Comparison of ENCODE assay signal across 8 mouse cellular contexts in genomic region chr6:125087937-125088336, GRCm38 (mm10). TPM values are rescaled to one million over a fixed set of nuclear protein-coding genes. Genes with fewer than 3 reads are reported as not detected.
DNase-seq lines count a peak whose midpoint lies in the region; ATAC-seq and TF ChIP-seq lines count a peak whose summit lies in the region.
"Had no signal": no experiment of that assay in that cellular context is flagged by ENCODE, and none has a peak within 500 bp of the region (broad histone marks: within the 10 kb centered on the region; RNA-seq: fewer than 3 reads in every experiment).

No protein-coding gene starts in this region.

- H3K9me3 ChIP-seq in lung, embryonic 16.5 days (ENCODE audit: control insufficient read depth, low read length), result no peaks in the 10 kb centered on the region
- H3K9me3 ChIP-seq in hindbrain, embryonic 11.5 days (ENCODE audit: control insufficient read depth, low read length), result no peaks in the 10 kb centered on the region
- H3K9me3 ChIP-seq in liver, embryonic 13.5 days (replicated peaks), result no peaks in the 10 kb centered on the region
- H3K9me3 ChIP-seq in stomach, postnatal 0 days (ENCODE audit: control insufficient read depth, low read length), result no peaks in the 10 kb centered on the region

- 69% methylated on average over 3 of the region's 3 CpGs for WGBS in lung, embryonic 16.5 days
- 73% methylated on average over 3 of the region's 3 CpGs for WGBS in hindbrain, embryonic 11.5 days
- 54% methylated on average over 3 of the region's 3 CpGs for WGBS in liver, embryonic 13.5 days (ENCODE audit: insufficient replicate concordance)
- WGBS in stomach, postnatal 0 days, result 82% methylated on average over 3 of the region's 3 CpGs

- no peaks in the 10 kb centered on the region for H3K36me3 ChIP-seq in lung, embryonic 16.5 days (ENCODE audit: control insufficient read depth, insufficient read depth, low read length)
- H3K36me3 ChIP-seq in hindbrain, embryonic 11.5 days (ENCODE audit: control insufficient read depth, insufficient read depth, low read length), result no peaks in the 10 kb centered on the region
- no peaks in the 10 kb centered on the region for H3K36me3 ChIP-seq in liver, embryonic 13.5 days
- no peaks in the 10 kb centered on the region for H3K36me3 ChIP-seq in stomach, postnatal 0 days (ENCODE audit: control insufficient read depth, insufficient read depth, low read length)

- no peak overlapping the region for H3K9ac ChIP-seq in lung, embryonic 16.5 days (ENCODE audit: low read length)
- H3K9ac ChIP-seq in hindbrain, embryonic 11.5 days (ENCODE audit: low read depth, low read length), result no peak overlapping the region
- H3K9ac ChIP-seq in liver, embryonic 13.5 days, result no peak overlapping the region
- H3K9ac ChIP-seq in stomach, postnatal 0 days (ENCODE audit: low read length), result no peak overlapping the region

- H3K4me2 ChIP-seq in lung, embryonic 16.5 days (ENCODE audit: low read depth, low read length), result no peak overlapping the region
- no peak overlapping the region for H3K4me2 ChIP-seq in hindbrain, embryonic 11.5 days (replicated peaks; ENCODE audit: low read depth, low read length)
- H3K4me2 ChIP-seq in liver, embryonic 13.5 days, result no peak overlapping the region
- H3K4me2 ChIP-seq in stomach, postnatal 0 days (replicated peaks; ENCODE audit: low read depth), result no peak overlapping the region

- peaks cover 25% of the 10 kb centered on the region for H3K4me1 ChIP-seq in lung, embryonic 16.5 days (replicated peaks; ENCODE audit: control insufficient read depth, insufficient read depth, low read length)
- H3K4me1 ChIP-seq in hindbrain, embryonic 11.5 days (replicated peaks; ENCODE audit: control insufficient read depth, insufficient read depth, low read length), result peaks cover 16% of the 10 kb centered on the region
- peaks cover 38% of the 10 kb centered on the region for H3K4me1 ChIP-seq in liver, embryonic 13.5 days (replicated peaks)
- peaks cover 2% of the 10 kb centered on the region; the same call in 1 of the 2 replicates for H3K4me1 ChIP-seq in stomach, postnatal 0 days (replicated peaks; ENCODE audit: control insufficient read depth, insufficient read depth)

- no peak for ATAC-seq in lung, embryonic 16.5 days (ENCODE audit: low read depth)
- ATAC-seq in hindbrain, embryonic 11.5 days (ENCODE audit: low FRiP score), result no peak
- ATAC-seq in liver, embryonic 13.5 days (ENCODE audit: low read depth), result no peak
- ATAC-seq in stomach, postnatal 0 days (ENCODE audit: low FRiP score, low TSS enrichment), result no peak
- ATAC-seq in activated CD4-positive, CD25-positive, alpha-beta regulatory T cell, adult 4 months, result no peak

- no peak for DNase-seq in lung, postnatal 36 days
- DNase-seq in hindbrain, embryonic 11.5 days (ENCODE audit: low spot score), result no peak
- DNase-seq in liver, embryonic 13.5 days, result no peak
- DNase-seq in stomach, postnatal 0 days (ENCODE audit: low spot score), result no peak
- DNase-seq in ovary, postnatal 10 days (ENCODE audit: low spot score), result no peak
- DNase-seq: cerebellum, adult 11-12 months had no signal

- no peak overlapping the region for H3K4me3 ChIP-seq in lung, embryonic 16.5 days (ENCODE audit: low read length)
- no peak overlapping the region for H3K4me3 ChIP-seq in hindbrain, embryonic 11.5 days (ENCODE audit: low read depth, low read length)
- H3K4me3 ChIP-seq in liver, embryonic 13.5 days (replicated peaks), result no peak overlapping the region
- H3K4me3 ChIP-seq in stomach, postnatal 0 days (ENCODE audit: low read depth, low read length), result no peak overlapping the region

- H3K27me3 ChIP-seq in lung, embryonic 16.5 days (ENCODE audit: control insufficient read depth, insufficient read depth, low read depth, low read length), result no peaks in the 10 kb centered on the region
- H3K27me3 ChIP-seq in hindbrain, embryonic 11.5 days (ENCODE audit: control insufficient read depth, insufficient read depth, low read length), result no peaks in the 10 kb centered on the region
- H3K27me3 ChIP-seq in liver, embryonic 13.5 days, result no peaks in the 10 kb centered on the region
- H3K27me3 ChIP-seq in stomach, postnatal 0 days (ENCODE audit: control insufficient read depth, insufficient read depth, low read length), result no peaks in the 10 kb centered on the region

- TF ChIP-seq CTCF in stomach, postnatal 0 days (IDR thresholded peaks at IDR 0.05; ENCODE audit: low read depth), result no peak

- no peak for TF ChIP-seq EP300 in stomach, postnatal 0 days (optimal IDR thresholded peaks at IDR 0.05)

- H3K27ac ChIP-seq in lung, embryonic 16.5 days (ENCODE audit: low read length), result peak overlapping the region; percentile 97
- H3K27ac ChIP-seq in hindbrain, embryonic 11.5 days (ENCODE audit: low read depth, low read length), result peak overlapping the region; percentile 93
- peak overlapping the region; percentile 89 for H3K27ac ChIP-seq in liver, embryonic 13.5 days
- peak overlapping the region; percentile 92 for H3K27ac ChIP-seq in stomach, postnatal 0 days (replicated peaks)

RNA-seq across cellular contexts. Expression of gene Chd4, which starts 7.8 kb away (rescaled TPM):
- polyA plus RNA-seq in lung, embryonic 16.5 days (2015; fragmentation: Nextera tagmentation; extraction: Ambion mirVana), result 58.2 and 59.4 TPM in 2 replicates
- 105 and 130 TPM in 2 replicates for polyA plus RNA-seq in hindbrain, embryonic 11.5 days (2014; fragmentation: Nextera tagmentation; extraction: Ambion mirVana)
- polyA plus RNA-seq in liver, embryonic 13.5 days (2015; fragmentation: Nextera tagmentation; extraction: Ambion mirVana), result 29.2 and 30.0 TPM in 2 replicates
- 28.1 and 36.6 TPM in 2 replicates for polyA plus RNA-seq in stomach, postnatal 0 days (2015; fragmentation: Nextera tagmentation; extraction: Ambion mirVana)
- 10 to 100 TPM; 49.4 to 66.6 TPM for polyA plus RNA-seq in activated CD4-positive, CD25-positive, alpha-beta regulatory T cell, adult 4 months (2017; shearing (Covaris generic))

RNA-seq across cellular contexts. Expression of gene Lpar5, which starts 20.2 kb away (rescaled TPM):
- polyA plus RNA-seq in lung, embryonic 16.5 days (2015; fragmentation: Nextera tagmentation; extraction: Ambion mirVana), result 0.45 and 0.49 TPM in 2 replicates
- 0.21 TPM in 1 of 2 replicates, not detected in the other for polyA plus RNA-seq in hindbrain, embryonic 11.5 days (2014; fragmentation: Nextera tagmentation; extraction: Ambion mirVana)
- 1.6 and 2.1 TPM in 2 replicates for polyA plus RNA-seq in liver, embryonic 13.5 days (2015; fragmentation: Nextera tagmentation; extraction: Ambion mirVana)
- polyA plus RNA-seq in stomach, postnatal 0 days (2015; fragmentation: Nextera tagmentation; extraction: Ambion mirVana), result 6.4 and 7.0 TPM in 2 replicates
- 1 to 10 TPM; 8.6 to 9.5 TPM for polyA plus RNA-seq in activated CD4-positive, CD25-positive, alpha-beta regulatory T cell, adult 4 months (2017; shearing (Covaris generic))

RNA-seq across cellular contexts. Expression of gene Acrbp, which starts 38.4 kb away (rescaled TPM):
- polyA plus RNA-seq in lung, embryonic 16.5 days (2015; fragmentation: Nextera tagmentation; extraction: Ambion mirVana), result 12.9 and 16.4 TPM in 2 replicates
- 10.7 and 12.2 TPM in 2 replicates for polyA plus RNA-seq in hindbrain, embryonic 11.5 days (2014; fragmentation: Nextera tagmentation; extraction: Ambion mirVana)
- 1.6 and 2.2 TPM in 2 replicates for polyA plus RNA-seq in liver, embryonic 13.5 days (2015; fragmentation: Nextera tagmentation; extraction: Ambion mirVana)
- 2.5 and 2.6 TPM in 2 replicates for polyA plus RNA-seq in stomach, postnatal 0 days (2015; fragmentation: Nextera tagmentation; extraction: Ambion mirVana)
- 1 to 10 TPM; 8.1 to 9.7 TPM for polyA plus RNA-seq in activated CD4-positive, CD25-positive, alpha-beta regulatory T cell, adult 4 months (2017; shearing (Covaris generic))

RNA-seq across cellular contexts. Expression of gene Nop2, which starts 43.8 kb away (rescaled TPM):
- 44.5 and 52.5 TPM in 2 replicates for polyA plus RNA-seq in lung, embryonic 16.5 days (2015; fragmentation: Nextera tagmentation; extraction: Ambion mirVana)
- 45.3 and 58.8 TPM in 2 replicates for polyA plus RNA-seq in hindbrain, embryonic 11.5 days (2014; fragmentation: Nextera tagmentation; extraction: Ambion mirVana)
- polyA plus RNA-seq in liver, embryonic 13.5 days (2015; fragmentation: Nextera tagmentation; extraction: Ambion mirVana), result 60.6 and 65.5 TPM in 2 replicates
- 25.0 and 26.6 TPM in 2 replicates for polyA plus RNA-seq in stomach, postnatal 0 days (2015; fragmentation: Nextera tagmentation; extraction: Ambion mirVana)
- 10 to 100 TPM; 40.6 to 50.3 TPM for polyA plus RNA-seq in activated CD4-positive, CD25-positive, alpha-beta regulatory T cell, adult 4 months (2017; shearing (Covaris generic))

RNA-seq across cellular contexts. Expression of gene Ing4, which starts 48.4 kb away (rescaled TPM):
- 141 and 142 TPM in 2 replicates for polyA plus RNA-seq in lung, embryonic 16.5 days (2015; fragmentation: Nextera tagmentation; extraction: Ambion mirVana)
- 120 and 133 TPM in 2 replicates for polyA plus RNA-seq in hindbrain, embryonic 11.5 days (2014; fragmentation: Nextera tagmentation; extraction: Ambion mirVana)
- 28.6 and 31.8 TPM in 2 replicates for polyA plus RNA-seq in liver, embryonic 13.5 days (2015; fragmentation: Nextera tagmentation; extraction: Ambion mirVana)
- polyA plus RNA-seq in stomach, postnatal 0 days (2015; fragmentation: Nextera tagmentation; extraction: Ambion mirVana), result 72.5 and 77.4 TPM in 2 replicates
- 10 to 100 TPM; 41.5 to 48.1 TPM for polyA plus RNA-seq in activated CD4-positive, CD25-positive, alpha-beta regulatory T cell, adult 4 months (2017; shearing (Covaris generic))
